Mouse (Mus musculus) liver, embryonic 16.5 days (tissue): ENCODE results near the gene Ampd3. TPM values are rescaled to one million over a fixed set of nuclear protein-coding genes. Genes with fewer than 3 reads are reported as not detected.

Experiments
- ATAC-seq: fragments of 200-750 bp; cut with Nextera tagmentation; 2 replicates; pipeline ENCODE4 v1.8.0; 2017; ENCODE audit warnings: low read depth, mild to moderate bottlenecking, moderate number of reproducible peaks, moderate library complexity
- H3K27ac ChIP-seq: fragments of 300-500 bp; sonication (generic); 2 replicates; pipeline ENCODE4 v1.5.1; 2014; ENCODE audit warnings: mild to moderate bottlenecking, low read length
- H3K27me3 ChIP-seq: fragments of 300-500 bp; sonication (generic); 2 replicates; pipeline ENCODE4 v1.6.1; 2014; ENCODE audit warnings: low read depth, low read length, mixed read lengths; ENCODE audit not compliant: control insufficient read depth, insufficient read depth
- H3K36me3 ChIP-seq: fragments of 300-500 bp; sonication (generic); 2 replicates; pipeline ENCODE4 v1.6.1; 2014; ENCODE audit warnings: mild to moderate bottlenecking; ENCODE audit not compliant: control insufficient read depth, insufficient read depth
- H3K4me1 ChIP-seq: fragments of 300-500 bp; sonication (generic); 2 replicates; pipeline ENCODE4 v1.6.1; 2014; ENCODE audit warnings: low read depth, low read length, mixed read lengths; ENCODE audit not compliant: control insufficient read depth
- H3K4me2 ChIP-seq: fragments of 300-500 bp; sonication (generic); 2 replicates; pipeline ENCODE4 v1.6.1; 2014; ENCODE audit warnings: low read depth, low read length, mixed read lengths
- H3K4me3 ChIP-seq: fragments of 300-500 bp; sonication (generic); 2 replicates; pipeline ENCODE4 v1.5.1; 2014; ENCODE audit warnings: low read depth, mild to moderate bottlenecking, low read length
- H3K9ac ChIP-seq: fragments of 300-500 bp; sonication (generic); 2 replicates; pipeline ENCODE4 v1.6.1; 2014; ENCODE audit warnings: low read depth, low read length
- H3K9me3 ChIP-seq: fragments of 300-500 bp; sonication (generic); replicated peaks from 2 replicates; pipeline ENCODE4 v1.6.1; 2016; ENCODE audit warnings: low read length; ENCODE audit not compliant: control insufficient read depth
- WGBS: fragments of 180-500 bp; shearing (Covaris S2); extraction: QIAGEN DNeasy Blood & Tissue Kit; methylation state at CpG from one replicate; pipeline ENCODE4 v1.1.7; 2014; ENCODE audit not compliant: insufficient replicate concordance; 5-methylcytosine and 5-hydroxymethylcytosine counted together
- polyA plus RNA-seq: library from polyadenylated mRNA; unstranded; fragments of >200 nt; fragmentation: Nextera tagmentation; extraction: Ambion mirVana; gene quantifications from 2 replicates; pipeline ENCODE4 v1.2.1, GENCODE M21; 2015

The Ampd3 gene
- polyA plus RNA-seq, 1 experiment from 2014 or later, result 34.4 TPM

DNA sequence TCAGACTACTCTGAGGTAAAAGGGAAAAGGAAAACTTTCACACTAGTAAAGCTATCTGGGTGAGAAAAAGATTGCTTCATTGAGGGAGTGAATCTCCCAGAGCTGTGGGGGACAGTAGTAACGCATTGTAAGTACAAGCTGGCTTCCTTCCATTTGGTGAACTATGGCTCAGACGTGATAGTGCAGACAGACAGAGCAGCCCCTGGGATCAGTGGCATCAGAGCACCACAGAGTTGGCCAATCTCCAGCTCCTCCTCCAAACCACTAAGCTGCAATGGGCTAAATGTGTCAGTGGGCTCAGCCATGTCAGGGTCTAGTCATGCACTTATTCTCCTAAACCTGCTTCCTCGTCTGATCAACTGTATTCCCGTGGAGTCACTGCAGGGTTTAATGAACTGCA, 55.6 kb downstream of the Ampd3 start:
- H3K36me3 ChIP-seq, result peaks cover 27% of the 10 kb centered on the region
- H3K4me2 ChIP-seq, result no peak overlapping the region
- no peaks in the 10 kb centered on the region for H3K27me3 ChIP-seq
- H3K4me1 ChIP-seq, result peaks cover 36% of the 10 kb centered on the region
- H3K9ac ChIP-seq, result no peak overlapping the region
- H3K4me3 ChIP-seq, result no peak overlapping the region
- ATAC-seq, result peak; percentile 64
- WGBS, result 34% methylated on average over 4 of the region's 4 CpGs
- H3K9me3 ChIP-seq, result no peaks in the 10 kb centered on the region
- peak overlapping the region; percentile 71 for H3K27ac ChIP-seq

DNA sequence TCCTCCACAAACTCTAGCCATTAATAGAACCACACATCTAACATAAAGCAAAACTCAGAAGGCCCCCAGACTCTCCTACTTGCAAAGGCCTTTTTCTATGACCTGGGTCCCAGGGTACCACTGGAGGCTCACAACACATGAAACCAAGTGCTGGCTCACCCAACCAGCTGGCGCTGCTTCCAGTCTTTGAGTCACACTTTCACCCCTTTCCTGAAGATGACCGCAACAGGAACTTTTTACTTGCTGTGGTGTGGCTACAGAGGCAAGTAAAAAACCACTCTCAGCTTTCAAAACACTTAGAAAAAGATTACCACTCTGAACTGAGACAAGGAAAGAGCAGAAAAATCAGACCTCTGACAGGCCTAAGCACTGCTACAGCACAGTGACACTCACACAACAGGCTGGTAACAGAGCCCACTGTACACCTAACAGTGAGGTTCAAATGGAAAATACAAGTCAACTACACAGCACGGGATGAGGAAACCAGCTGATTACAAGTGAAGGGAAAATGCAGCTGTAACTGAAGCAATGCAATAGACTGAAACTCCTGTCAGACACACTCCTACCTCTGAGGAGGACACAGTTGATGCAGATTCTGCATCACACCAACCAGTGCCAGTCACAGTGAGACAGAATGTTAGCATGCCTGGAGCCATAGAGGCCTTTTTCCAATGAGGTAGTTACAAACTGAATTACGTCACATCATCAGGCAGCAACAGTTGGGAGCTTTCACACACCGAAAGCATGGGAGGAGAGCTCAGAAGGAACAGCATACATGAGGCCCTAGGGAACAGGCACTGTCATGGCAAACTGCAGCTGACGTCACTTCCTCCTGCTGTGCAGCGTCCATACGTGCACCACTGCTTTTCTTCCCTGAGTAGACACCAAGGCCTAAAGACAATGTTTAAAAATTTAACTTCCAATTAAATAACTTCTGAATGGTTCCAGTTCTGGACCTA, 56.3 kb downstream of the Ampd3 start:
- peaks cover 31% of the 10 kb centered on the region for H3K4me1 ChIP-seq
- H3K9ac ChIP-seq, result no peak overlapping the region
- H3K27me3 ChIP-seq, result no peaks in the 10 kb centered on the region
- H3K27ac ChIP-seq, result peak overlapping the region; percentile 71
- no peak overlapping the region for H3K4me3 ChIP-seq
- no peak overlapping the region for H3K4me2 ChIP-seq
- H3K36me3 ChIP-seq, result peaks cover 34% of the 10 kb centered on the region
- H3K9me3 ChIP-seq, result no peaks in the 10 kb centered on the region
- no peak for ATAC-seq
- 68% methylated on average over 8 of the region's 8 CpGs for WGBS

DNA sequence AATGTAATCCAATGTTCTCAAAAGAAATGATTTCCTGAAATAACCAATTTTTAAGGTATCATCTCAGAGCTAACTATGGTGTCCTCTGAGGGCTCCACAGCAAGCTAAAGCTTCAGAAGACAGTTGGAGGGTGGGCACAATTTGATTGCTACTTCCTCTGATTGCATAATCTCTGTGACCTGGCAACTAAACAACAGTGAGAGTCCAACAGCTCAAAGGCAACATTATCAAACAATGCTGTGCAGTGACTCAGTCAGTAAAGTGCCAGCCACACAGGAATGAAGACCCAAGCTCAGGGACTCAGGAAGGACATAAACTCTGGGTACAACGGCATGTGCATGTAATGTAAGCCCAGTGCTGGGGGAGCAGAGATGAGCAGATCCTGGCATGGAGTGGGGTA, 65.0 kb downstream of the Ampd3 start:
- WGBS, result 39% methylated on average over 1 of the region's 1 CpGs

DNA sequence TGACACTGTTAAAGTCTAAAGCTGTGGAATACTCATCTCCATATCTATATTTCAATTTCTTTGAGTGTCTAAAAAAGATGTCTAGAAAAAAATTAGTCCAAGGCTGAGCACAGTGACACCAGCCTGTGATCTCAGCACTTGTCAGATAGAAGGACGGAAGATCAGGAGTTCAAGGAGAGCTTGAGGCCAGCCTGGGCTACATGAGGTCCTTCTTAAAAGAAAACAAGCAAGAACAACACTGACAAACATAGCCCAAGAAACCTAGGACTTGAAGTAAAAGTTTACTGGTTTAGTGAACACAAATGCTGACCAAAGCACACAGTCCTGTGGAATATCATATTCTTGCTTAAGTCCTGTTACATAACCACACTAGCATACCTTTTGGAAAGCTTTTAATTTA, 66.0 kb downstream of the Ampd3 start:
- Histone ChIP-seq H3K4me3 (no peak overlapping the region), H3K4me2 (no peak overlapping the region), H3K4me1 (peaks cover 5% of the 10 kb centered on the region; the same call in 1 of the 2 replicates), H3K36me3 (peaks cover 23% of the 10 kb centered on the region), H3K9ac (no peak overlapping the region), H3K27ac (no peak overlapping the region), H3K27me3 (no peaks in the 10 kb centered on the region), H3K9me3 (no peaks in the 10 kb centered on the region)
- 72% methylated on average over 1 of the region's 1 CpGs for WGBS
- no peak for ATAC-seq

More for the DNA sequence above, 65.0 kb downstream of the Ampd3 start:
- no peak overlapping the region for H3K9ac ChIP-seq
- ATAC-seq, result peak; percentile 21; the same call in 1 of the 2 replicates
- peaks cover 30% of the 10 kb centered on the region for H3K36me3 ChIP-seq
- no peaks in the 10 kb centered on the region for H3K27me3 ChIP-seq
- H3K4me2 ChIP-seq, result no peak overlapping the region
- peaks cover 5% of the 10 kb centered on the region; the same call in 1 of the 2 replicates for H3K4me1 ChIP-seq
- H3K9me3 ChIP-seq, result no peaks in the 10 kb centered on the region
- no peak overlapping the region for H3K4me3 ChIP-seq
- no peak overlapping the region for H3K27ac ChIP-seq

DNA sequence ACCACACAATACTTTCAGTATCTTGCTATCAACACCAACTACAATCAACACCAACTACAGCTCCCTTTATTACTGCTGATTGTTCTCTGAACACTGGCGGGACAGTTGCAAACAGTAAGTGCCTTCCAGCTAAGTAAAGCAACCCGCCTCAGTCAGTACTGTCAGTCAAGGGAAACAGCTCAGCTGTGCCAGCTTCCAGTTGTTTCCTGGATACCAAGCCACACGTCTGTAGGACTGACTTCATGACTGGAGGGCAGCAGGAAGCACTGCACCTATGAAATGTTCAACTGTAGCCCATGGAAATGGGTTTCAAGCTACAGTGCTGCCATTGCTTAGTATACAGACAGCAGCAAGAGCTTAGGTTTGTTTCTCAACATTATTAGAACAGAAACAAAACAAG, 66.5 kb downstream of the Ampd3 start:
- no peak for ATAC-seq
- 38% methylated on average over 3 of the region's 3 CpGs for WGBS
- Histone ChIP-seq H3K27ac (no peak overlapping the region), H3K36me3 (peaks cover 18% of the 10 kb centered on the region), H3K9ac (no peak overlapping the region), H3K4me1 (peaks cover 5% of the 10 kb centered on the region; the same call in 1 of the 2 replicates), H3K4me2 (no peak overlapping the region), H3K27me3 (no peaks in the 10 kb centered on the region), H3K9me3 (no peaks in the 10 kb centered on the region), H3K4me3 (no peak overlapping the region)

DNA sequence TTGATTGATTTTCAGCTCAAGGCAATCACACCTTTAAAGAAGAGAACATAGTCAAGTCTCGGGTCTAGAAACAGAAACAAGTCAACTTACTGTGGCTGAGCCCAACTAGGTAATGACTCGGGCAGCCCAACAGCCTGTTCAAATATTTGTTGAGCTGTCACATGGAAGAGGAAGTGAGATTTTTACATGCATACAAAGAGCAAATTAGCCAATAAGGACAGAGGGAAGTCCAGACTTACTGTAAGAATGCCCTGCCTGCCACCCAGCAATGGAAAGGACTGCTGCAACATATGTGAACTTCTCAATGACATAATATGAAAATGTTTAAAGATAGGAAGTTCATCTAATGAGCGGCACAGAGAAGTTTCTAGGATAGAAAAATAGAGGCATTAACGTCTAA, 72.3 kb downstream of the Ampd3 start:
- peaks cover 4% of the 10 kb centered on the region; the same call in 1 of the 2 replicates for H3K36me3 ChIP-seq
- H3K4me1 ChIP-seq, result peaks cover 20% of the 10 kb centered on the region
- WGBS, result 33% methylated on average over 4 of the region's 4 CpGs
- peak overlapping the region; percentile 6; the same call in 1 of the 2 replicates for H3K4me2 ChIP-seq
- no peak overlapping the region for H3K4me3 ChIP-seq
- H3K9ac ChIP-seq, result no peak overlapping the region
- peak overlapping the region; percentile 54 for H3K27ac ChIP-seq
- H3K9me3 ChIP-seq, result no peaks in the 10 kb centered on the region
- peak; percentile 8; the same call in 1 of the 2 replicates for ATAC-seq
- H3K27me3 ChIP-seq, result no peaks in the 10 kb centered on the region

DNA sequence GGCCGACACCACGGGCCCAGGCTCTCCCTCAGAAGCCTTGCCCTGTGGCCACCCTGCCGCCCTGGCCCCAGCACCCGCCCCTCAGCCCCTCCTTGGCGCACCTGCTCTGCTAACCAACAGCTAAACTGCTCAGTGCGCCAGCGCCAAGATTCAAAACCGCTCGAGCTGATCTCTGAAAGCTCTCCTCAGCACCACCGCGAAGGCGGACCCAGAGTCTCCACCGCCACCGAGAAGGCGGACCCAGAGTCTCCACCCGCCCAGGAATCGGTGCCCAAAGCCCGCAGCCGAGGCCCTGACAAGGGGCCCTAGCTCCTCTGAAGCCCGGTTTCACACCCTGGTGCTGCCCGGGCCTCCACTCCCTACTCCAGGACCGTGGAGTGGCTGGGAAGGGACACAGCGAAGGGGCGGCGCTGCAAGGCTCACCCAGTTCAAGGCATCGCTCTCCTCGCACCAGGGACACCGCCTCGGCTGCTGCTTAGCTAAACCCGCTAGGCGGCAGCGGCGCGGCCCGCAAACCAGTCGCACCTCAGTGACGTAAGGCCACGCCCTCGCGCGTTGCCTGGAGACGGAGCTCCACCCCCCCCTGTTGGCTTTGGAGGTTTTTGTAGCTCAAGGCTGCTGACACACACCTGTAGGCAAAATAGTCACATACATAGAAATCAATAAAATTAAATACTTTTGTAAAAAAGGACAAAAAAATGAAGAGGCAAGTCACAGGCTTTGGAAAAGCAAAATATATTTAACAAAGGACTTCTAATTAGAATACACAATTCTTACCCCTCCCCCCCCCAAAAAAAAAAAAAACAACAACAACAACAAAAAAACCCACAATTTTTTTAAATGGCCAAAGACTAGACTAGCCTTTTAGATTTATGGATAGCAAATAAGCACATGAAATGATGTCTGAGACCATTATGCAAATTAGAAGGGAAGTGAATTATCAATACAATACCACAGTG, 76.2 kb downstream of the Ampd3 start, which contains the start of gene Rnf141:
Rnf141 (minus strand) TSS at position 542 of the 959 bp plus-strand sequence.
- peaks cover 26% of the 10 kb centered on the region for H3K4me1 ChIP-seq
- WGBS, result under 1% methylated on average over 42 of the region's 42 CpGs
- no peaks in the 10 kb centered on the region for H3K9me3 ChIP-seq
- H3K4me3 ChIP-seq, result peak within 1 kb of the TSS; percentile 92
- no peaks in the 10 kb centered on the region for H3K36me3 ChIP-seq
- H3K9ac ChIP-seq, result peak within 1 kb of the TSS; percentile 95
- H3K27me3 ChIP-seq, result no peaks in the 10 kb centered on the region
- ATAC-seq, result peak; percentile 88
- peak within 1 kb of the TSS; percentile 99 for H3K27ac ChIP-seq
- peak within 1 kb of the TSS; percentile 85 for H3K4me2 ChIP-seq

DNA sequence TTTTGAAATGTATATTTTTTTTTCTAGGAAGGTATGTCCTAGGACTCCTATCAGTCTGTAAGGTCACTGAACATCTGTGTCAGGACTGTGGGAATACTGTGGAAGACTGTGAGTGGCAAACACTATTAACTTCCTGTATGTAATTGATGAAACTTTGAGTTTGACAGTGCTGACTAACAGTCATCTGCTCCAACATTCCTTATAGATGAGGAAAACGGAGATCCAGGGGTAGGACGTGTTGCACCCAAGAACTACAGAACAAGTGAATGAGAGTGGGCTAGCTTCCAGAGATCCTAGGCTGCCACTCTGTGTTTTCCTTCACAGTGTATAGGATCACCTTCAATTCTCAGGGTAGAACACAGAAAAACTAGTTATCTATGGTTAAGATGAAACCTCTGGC, 79.3 kb downstream of the Ampd3 start:
- no peaks in the 10 kb centered on the region for H3K9me3 ChIP-seq
- peaks cover 13% of the 10 kb centered on the region for H3K4me1 ChIP-seq
- no peak for ATAC-seq
- no peak overlapping the region for H3K4me2 ChIP-seq
- no peak overlapping the region for H3K4me3 ChIP-seq
- WGBS, result 78% methylated on average over 2 of the region's 2 CpGs
- no peaks in the 10 kb centered on the region for H3K36me3 ChIP-seq
- H3K27ac ChIP-seq, result no peak overlapping the region
- no peaks in the 10 kb centered on the region for H3K27me3 ChIP-seq
- no peak overlapping the region for H3K9ac ChIP-seq
